20 mouse cellular contexts compared by ENCODE assay signal in genomic region chr7:90044100-90044698, GRCm38 (mm10).
DNase-seq lines count a peak whose midpoint lies in the region; ATAC-seq and TF ChIP-seq lines count a peak whose summit lies in the region.
"Had no signal": no experiment of that assay in that cellular context is flagged by ENCODE, and none has a peak within 500 bp of the region (broad histone marks: within the 10 kb centered on the region; RNA-seq: fewer than 3 reads in every experiment).

No protein-coding gene starts in this region.

- TF ChIP-seq POLR2A in liver, adult 2 months (IDR thresholded peaks at IDR 0.05; ENCODE audit: extremely low read depth, insufficient read depth, low read length): no peak

- H3K36me3 ChIP-seq in liver, adult 2 months (ENCODE audit: control insufficient read depth, insufficient read depth, low read length): no peaks in the 10 kb centered on the region
- no peaks in the 10 kb centered on the region for H3K36me3 ChIP-seq in intestine, postnatal 0 days (ENCODE audit: control insufficient read depth, insufficient read depth)
- no peaks in the 10 kb centered on the region for H3K36me3 ChIP-seq in liver, embryonic 16.5 days (ENCODE audit: control insufficient read depth, insufficient read depth)
- no peaks in the 10 kb centered on the region for H3K36me3 ChIP-seq in forebrain, embryonic 15.5 days
- H3K36me3 ChIP-seq: forebrain, embryonic 10.5 days; hindbrain, embryonic 10.5 days; midbrain, embryonic 10.5 days had no signal

- H3K79me2 ChIP-seq in liver, adult 2 months (ENCODE audit: control insufficient read depth, insufficient read depth, low read length): no peaks in the 10 kb centered on the region

- H3K27me3 ChIP-seq in liver, adult 2 months (ENCODE audit: control insufficient read depth, insufficient read depth, low read length): no peaks in the 10 kb centered on the region
- no peaks in the 10 kb centered on the region for H3K27me3 ChIP-seq in intestine, postnatal 0 days (replicated peaks; ENCODE audit: control insufficient read depth, insufficient read depth, low read length)
- H3K27me3 ChIP-seq in liver, embryonic 16.5 days (ENCODE audit: control insufficient read depth, insufficient read depth, low read depth, low read length): no peaks in the 10 kb centered on the region
- no peaks in the 10 kb centered on the region for H3K27me3 ChIP-seq in forebrain, embryonic 15.5 days

- H3K4me3 ChIP-seq in liver, adult 2 months (ENCODE audit: insufficient read depth, low read depth, low read length): no peak overlapping the region
- no peak overlapping the region for H3K4me3 ChIP-seq in brown adipose tissue, adult 24 weeks (ENCODE audit: insufficient read depth, low read depth, low read length)
- no peak overlapping the region for H3K4me3 ChIP-seq in intestine, postnatal 0 days (ENCODE audit: low read depth, low read length)
- H3K4me3 ChIP-seq in liver, embryonic 16.5 days (ENCODE audit: low read depth, low read length): no peak overlapping the region; the same call in 1 of the 2 replicates
- no peak overlapping the region for H3K4me3 ChIP-seq in forebrain, embryonic 15.5 days
- H3K4me3 ChIP-seq: forebrain, embryonic 10.5 days; hindbrain, embryonic 10.5 days; midbrain, embryonic 10.5 days had no signal

- no peak for TF ChIP-seq CTCF in liver, adult 2 months (IDR thresholded peaks at IDR 0.05; ENCODE audit: low read depth, low read length)
- no peak for TF ChIP-seq CTCF in intestine, postnatal 0 days (IDR thresholded peaks at IDR 0.05; ENCODE audit: low read depth)

- 89% methylated on average over 4 of the region's 4 CpGs for WGBS in liver, adult 2 months
- 72% methylated on average over 4 of the region's 4 CpGs for WGBS in intestine, postnatal 0 days
- WGBS in liver, embryonic 16.5 days (ENCODE audit: insufficient replicate concordance): 91% methylated on average over 4 of the region's 4 CpGs
- 87% methylated on average over 4 of the region's 4 CpGs for WGBS in forebrain, embryonic 15.5 days

- H3K4me1 ChIP-seq in liver, adult 2 months (ENCODE audit: control insufficient read depth, insufficient read depth, low read length): peaks cover 33% of the 10 kb centered on the region
- peaks cover 48% of the 10 kb centered on the region for H3K4me1 ChIP-seq in brown adipose tissue, adult 24 weeks (ENCODE audit: control insufficient read depth, insufficient read depth, insufficient read length, low read length)
- H3K4me1 ChIP-seq in intestine, postnatal 0 days (replicated peaks; ENCODE audit: control insufficient read depth, insufficient read depth, low read length): peaks cover 14% of the 10 kb centered on the region; the same call in 1 of the 2 replicates
- H3K4me1 ChIP-seq in liver, embryonic 16.5 days (ENCODE audit: control insufficient read depth, low read depth, low read length): peaks cover 78% of the 10 kb centered on the region
- no peaks in the 10 kb centered on the region for H3K4me1 ChIP-seq in forebrain, embryonic 15.5 days

- no peak for DNase-seq in liver, adult 2 months (ENCODE audit: extremely low read depth, low read depth, low spot score)
- no peak for DNase-seq in liver
- no peak for DNase-seq in urinary bladder, postnatal 4 days (ENCODE audit: low spot score in 2 of 2)
- DNase-seq in cerebellum, postnatal 14 days: no peak
- DNase-seq: adrenal gland, postnatal 25 days; cerebellum, adult 9-10 months; kidney, adult 18-20 months; kidney, postnatal 4 days; thymus, adult 18-20 months; thymus, postnatal 4 days had no signal

- no peak overlapping the region for H3K4me2 ChIP-seq in intestine, postnatal 0 days (replicated peaks; ENCODE audit: low read depth)
- peak overlapping the region; percentile 60 for H3K4me2 ChIP-seq in liver, embryonic 16.5 days (ENCODE audit: low read depth, low read length)
- H3K4me2 ChIP-seq in forebrain, embryonic 15.5 days (replicated peaks): no peak overlapping the region
- H3K4me2 ChIP-seq: heart, embryonic 11.5 days had no signal

- ATAC-seq in intestine, postnatal 0 days: no peak
- ATAC-seq in liver, embryonic 16.5 days (ENCODE audit: low read depth): no peak
- no peak for ATAC-seq in forebrain, embryonic 15.5 days (replicated peaks)
- ATAC-seq: CD4-positive, CD25-positive, alpha-beta regulatory T cell, adult 4 months; hindbrain, embryonic 16.5 days had no signal

- no peak overlapping the region for H3K9ac ChIP-seq in liver, adult 2 months (ENCODE audit: low read depth, low read length)
- H3K9ac ChIP-seq in intestine, postnatal 0 days (ENCODE audit: low read depth, low read length): no peak overlapping the region
- H3K9ac ChIP-seq in liver, embryonic 16.5 days (ENCODE audit: low read depth, low read length): no peak overlapping the region
- no peak overlapping the region for H3K9ac ChIP-seq in forebrain, embryonic 15.5 days (replicated peaks)

- H3K9me3 ChIP-seq in intestine, postnatal 0 days (ENCODE audit: control insufficient read depth): no peaks in the 10 kb centered on the region
- H3K9me3 ChIP-seq in liver, embryonic 16.5 days (replicated peaks; ENCODE audit: control insufficient read depth, low read length): no peaks in the 10 kb centered on the region
- no peaks in the 10 kb centered on the region for H3K9me3 ChIP-seq in forebrain, embryonic 15.5 days
- H3K9me3 ChIP-seq: forebrain, embryonic 10.5 days; hindbrain, embryonic 10.5 days; midbrain, embryonic 10.5 days had no signal

- 0 out of 2 replicates have a peak overlapping the region, but pooled peaks have one; percentile 6 for H3K27ac ChIP-seq in liver, adult 2 months (replicated peaks; ENCODE audit: insufficient read depth, low read depth, low read length)
- H3K27ac ChIP-seq in brown adipose tissue, adult 24 weeks (replicated peaks; ENCODE audit: low read depth, low read length): peak overlapping the region; percentile 38; the same call in 1 of the 2 replicates
- 0 out of 2 replicates have a peak overlapping the region, but pooled peaks have one; percentile 68 for H3K27ac ChIP-seq in intestine, postnatal 0 days (ENCODE audit: low read depth, low read length)
- peak overlapping the region; percentile 54; the same call in 1 of the 2 replicates for H3K27ac ChIP-seq in liver, embryonic 16.5 days (ENCODE audit: low read length)
- no peak overlapping the region for H3K27ac ChIP-seq in forebrain, embryonic 15.5 days (replicated peaks)
- H3K27ac ChIP-seq: forebrain, embryonic 10.5 days; hindbrain, embryonic 10.5 days; midbrain, embryonic 10.5 days had no signal
